Mouse (Mus musculus) olfactory bulb, adult 2 months (tissue): Measurements from ENCODE around the gene Slc26a8. TPM values are rescaled to one million over a fixed set of nuclear protein-coding genes. Genes with fewer than 3 reads are reported as not detected.

ENCODE experiments used
- H3K27ac ChIP-seq: fragments of 200-500 bp; 2 replicates; pipeline ENCODE4 v1.5.1; 2012; ENCODE audit warnings: low read depth, low read length; ENCODE audit not compliant: insufficient read depth
- H3K4me1 ChIP-seq: fragments of 200-500 bp; 2 replicates; pipeline ENCODE4 v1.6.1; 2012; ENCODE audit warnings: low read length; ENCODE audit not compliant: control insufficient read depth, insufficient read depth
- H3K4me3 ChIP-seq: fragments of 200-500 bp; 2 replicates; pipeline ENCODE4 v1.5.1; 2012; ENCODE audit warnings: mild to moderate bottlenecking, low read depth, low read length, moderate library complexity; ENCODE audit not compliant: insufficient read depth
- CTCF ChIP-seq: fragments of 200-500 bp; IDR thresholded peaks from 2 replicates; pipeline ENCODE4 v1.5.1; 2012; ENCODE audit warnings: low read depth, mild to moderate bottlenecking, low read length, moderate library complexity; ENCODE audit not compliant: insufficient read depth
- POLR2A ChIP-seq: fragments of 200-500 bp; IDR thresholded peaks from 2 replicates; pipeline ENCODE4 v1.6.1; 2012; ENCODE audit warnings: mild to moderate bottlenecking, low read depth, low read length, moderate library complexity; ENCODE audit not compliant: insufficient read depth
- WGBS: fragments of 180-500 bp; shearing (Covaris S2); methylation state at CpG from one replicate; pipeline ENCODE4 v1.1.7; 2018; 5-methylcytosine and 5-hydroxymethylcytosine counted together
- polyA plus RNA-seq: library from polyadenylated mRNA; stranded (reverse); fragments of >200 nt; gene quantifications from 2 replicates; pipeline ENCODE4 v1.2.4, GENCODE M21; 2012; ENCODE audit warnings: low replicate concordance; ENCODE audit not compliant: missing spikeins, insufficient read depth, insufficient read length

Gene Slc26a8
- polyA plus RNA-seq, 1 experiment: not detected

DNA sequence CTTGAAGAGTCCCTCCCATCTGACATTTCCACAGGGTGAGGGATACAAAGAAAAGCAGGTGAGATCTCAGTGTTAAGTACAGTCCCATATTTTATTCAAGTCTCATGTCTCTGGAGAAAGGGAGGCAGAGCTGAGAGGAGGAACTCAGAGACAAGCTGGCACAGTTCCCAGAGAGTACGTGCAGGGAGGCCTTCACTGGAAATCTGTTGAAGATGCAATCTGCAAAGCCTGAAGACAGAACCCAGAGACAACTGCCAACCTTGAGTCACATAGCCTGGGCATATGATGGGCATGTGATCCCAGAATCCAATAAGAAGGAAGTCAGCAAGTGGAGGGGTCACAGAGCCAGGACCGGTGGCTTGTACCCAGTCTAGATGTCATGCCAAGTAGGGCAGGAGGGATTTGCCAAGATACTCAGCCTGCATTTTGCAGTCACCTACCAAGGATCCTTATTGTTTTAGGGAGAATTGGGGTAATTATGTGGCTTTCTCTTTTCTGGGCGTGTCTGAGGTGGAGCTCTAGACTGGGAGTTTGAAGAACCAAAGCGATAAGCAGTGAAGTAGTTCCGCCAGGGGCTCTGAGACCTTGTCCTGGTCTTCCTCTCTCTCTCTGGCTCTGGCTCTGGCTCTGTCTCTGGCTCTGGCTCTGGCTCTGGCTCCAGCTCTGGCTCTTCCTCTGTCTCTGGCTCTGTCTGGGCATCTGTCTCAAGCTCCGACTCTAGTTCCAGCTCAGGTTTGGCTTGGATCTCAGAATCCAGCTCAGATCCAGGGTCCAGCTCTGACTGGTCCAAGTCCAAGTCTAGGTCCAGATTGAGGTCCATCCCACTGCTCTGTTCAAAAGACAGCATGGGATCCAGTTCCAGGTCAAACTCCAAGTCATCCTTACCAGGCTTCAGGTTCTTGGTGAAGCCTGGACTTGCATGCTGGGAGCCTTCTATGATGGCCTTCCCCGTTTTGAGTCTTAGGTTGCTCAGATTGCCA lies 52.0 kb downstream of the Slc26a8 start:
- WGBS: 44% methylated on average over 7 of the region's 7 CpGs
- Histone ChIP-seq H3K27ac (0 out of 2 replicates have a peak overlapping the region, but pooled peaks have one; percentile 30), H3K4me1 (peaks cover 19% of the 10 kb centered on the region), H3K4me3 (no peak overlapping the region)
- TF ChIP-seq POLR2A (no peak), CTCF (no peak)

DNA sequence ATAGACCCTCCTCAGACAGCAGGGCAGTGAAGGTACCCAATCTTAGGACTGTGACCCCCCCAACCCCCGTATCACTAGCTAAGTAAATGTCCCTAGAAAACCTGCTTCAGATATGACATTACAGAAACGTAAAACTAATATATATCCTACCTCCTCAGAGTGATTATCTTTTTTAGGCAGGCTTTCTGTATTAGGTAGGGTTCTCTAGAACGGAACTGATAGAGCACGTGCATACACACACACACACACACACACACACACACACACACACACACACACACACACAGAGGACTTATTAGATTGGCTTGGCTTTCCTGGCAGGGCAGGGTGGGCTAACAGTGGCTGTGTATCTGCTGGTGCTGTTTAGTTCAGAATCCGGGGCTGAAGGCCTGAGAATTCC lies 54.2 kb downstream of the Slc26a8 start:
- WGBS: 83% methylated on average over 5 of the region's 5 CpGs

DNA sequence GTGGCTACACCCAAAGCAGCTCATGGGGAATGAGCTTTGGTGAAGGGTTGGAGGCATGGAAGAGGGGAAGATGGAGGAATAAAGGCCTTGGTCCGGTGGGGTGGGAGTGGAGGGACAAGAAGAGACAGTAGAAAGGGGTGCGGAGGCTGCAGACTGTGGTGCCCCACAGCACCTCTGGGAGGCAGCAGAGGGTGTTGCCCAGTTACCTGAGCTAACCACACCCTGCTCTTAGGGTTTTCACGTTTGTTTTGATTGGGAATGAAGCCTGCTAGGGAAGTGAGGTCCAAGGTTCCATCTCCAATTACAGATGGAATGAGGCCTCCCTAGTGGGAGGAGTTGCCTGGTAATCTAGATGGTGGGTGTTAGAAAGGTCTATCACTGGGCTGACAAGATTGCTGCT lies 60.9 kb downstream of the Slc26a8 start:
- Histone ChIP-seq H3K4me1 (peaks cover 9% of the 10 kb centered on the region; the same call in 1 of the 2 replicates), H3K27ac (no peak overlapping the region), H3K4me3 (no peak overlapping the region)
- TF ChIP-seq CTCF: no peak
- no peak for TF ChIP-seq POLR2A
- WGBS: 54% methylated on average over 3 of the region's 3 CpGs

More for the DNA sequence above, 54.2 kb downstream of the Slc26a8 start:
- no peak for TF ChIP-seq CTCF
- no peak for TF ChIP-seq POLR2A
- H3K4me1 ChIP-seq: peaks cover 13% of the 10 kb centered on the region
- no peak overlapping the region for H3K27ac ChIP-seq
- no peak overlapping the region for H3K4me3 ChIP-seq

DNA sequence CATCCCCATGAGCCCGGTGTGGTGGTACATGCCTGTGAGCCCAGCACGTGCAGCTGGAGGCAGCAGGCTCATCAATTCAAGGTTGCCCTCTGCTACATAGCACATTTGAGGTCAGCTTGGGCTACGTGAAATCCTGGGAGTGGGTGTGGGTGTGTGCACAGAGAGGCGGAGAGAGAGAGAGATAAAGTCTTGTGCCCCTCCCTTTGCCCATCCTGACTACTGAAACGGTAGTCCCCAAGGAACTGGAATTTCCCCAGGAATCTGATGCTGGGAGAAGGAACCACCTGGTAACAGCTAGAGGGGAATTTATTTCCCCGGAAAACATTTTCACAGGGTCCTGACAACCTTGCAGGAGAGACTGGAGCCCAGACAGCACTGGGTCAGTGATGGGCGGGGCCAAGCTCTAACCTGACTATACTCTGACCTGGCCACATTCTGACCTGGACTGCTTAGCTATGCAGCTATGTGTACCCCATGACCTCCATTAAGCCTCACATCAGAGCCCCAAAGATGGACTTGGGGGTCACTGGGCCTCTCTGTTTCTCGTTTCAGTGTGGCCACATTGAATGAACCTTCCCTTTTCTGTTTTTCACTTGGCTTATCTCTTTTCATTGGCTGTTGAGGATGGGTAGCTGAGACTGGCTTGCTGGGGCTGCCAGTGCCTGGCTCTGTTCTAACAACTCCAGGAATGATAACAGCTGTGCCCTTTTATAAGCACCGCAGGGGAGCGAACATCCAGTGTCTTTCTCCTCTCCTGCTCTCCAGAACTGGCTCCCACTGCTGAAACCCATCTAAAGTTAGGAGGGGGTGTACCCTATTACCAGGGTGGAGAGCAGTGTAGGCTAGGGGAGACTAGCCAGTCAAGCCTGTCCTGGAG lies 61.5 kb downstream of the Slc26a8 start:
- H3K4me3 ChIP-seq: no peak overlapping the region
- peaks cover 9% of the 10 kb centered on the region; the same call in 1 of the 2 replicates for H3K4me1 ChIP-seq
- no peak for TF ChIP-seq POLR2A
- no peak for TF ChIP-seq CTCF
- 46% methylated on average over 10 of the region's 10 CpGs for WGBS
- H3K27ac ChIP-seq: no peak overlapping the region

DNA sequence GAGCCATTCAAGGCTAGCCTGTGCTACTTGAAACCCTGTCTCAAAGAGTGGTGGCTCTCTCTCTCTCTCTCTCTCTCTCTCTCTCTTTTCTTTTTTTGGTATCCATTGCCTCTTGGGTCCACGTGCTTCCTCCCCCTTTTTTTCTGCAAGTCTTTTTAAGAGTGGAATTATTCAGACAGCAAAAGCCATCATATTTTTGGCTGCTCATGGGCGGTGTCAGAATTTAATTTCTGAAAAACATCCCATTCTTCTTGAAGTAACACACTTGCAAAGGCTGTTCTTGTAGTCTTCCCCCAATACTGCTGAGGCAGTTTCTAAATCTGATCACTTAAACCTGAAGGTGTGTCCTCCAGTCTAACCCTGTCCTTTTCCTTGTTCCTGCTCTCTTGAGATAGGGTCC lies 63.1 kb downstream of the Slc26a8 start:
- H3K4me1 ChIP-seq: peaks cover 9% of the 10 kb centered on the region; the same call in 1 of the 2 replicates
- TF ChIP-seq CTCF: no peak
- TF ChIP-seq POLR2A: no peak
- WGBS: 84% methylated on average over 2 of the region's 2 CpGs
- no peak overlapping the region for H3K4me3 ChIP-seq
- no peak overlapping the region for H3K27ac ChIP-seq

DNA sequence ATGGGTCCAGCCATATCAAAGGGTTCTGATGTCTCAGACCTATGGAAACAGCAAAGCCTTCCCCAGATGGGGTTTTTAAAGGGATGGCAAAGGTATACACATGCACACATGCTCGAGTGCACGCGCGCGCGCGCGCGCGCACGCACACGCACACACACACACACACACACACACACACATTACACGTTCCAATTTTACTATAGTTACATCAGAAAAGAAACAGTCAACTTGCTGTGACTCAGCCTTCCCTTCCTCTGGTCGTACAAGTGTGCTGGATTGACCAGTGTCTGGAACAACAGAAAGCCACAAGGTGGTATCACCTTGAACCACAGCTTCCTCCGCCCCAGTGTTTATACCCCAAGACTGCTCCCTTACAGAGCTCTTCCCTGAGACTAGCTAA lies 64.7 kb downstream of the Slc26a8 start:
- TF ChIP-seq CTCF: no peak
- H3K27ac ChIP-seq: no peak overlapping the region
- 89% methylated on average over 15 of the region's 15 CpGs for WGBS
- peaks cover 18% of the 10 kb centered on the region for H3K4me1 ChIP-seq
- no peak overlapping the region for H3K4me3 ChIP-seq

DNA sequence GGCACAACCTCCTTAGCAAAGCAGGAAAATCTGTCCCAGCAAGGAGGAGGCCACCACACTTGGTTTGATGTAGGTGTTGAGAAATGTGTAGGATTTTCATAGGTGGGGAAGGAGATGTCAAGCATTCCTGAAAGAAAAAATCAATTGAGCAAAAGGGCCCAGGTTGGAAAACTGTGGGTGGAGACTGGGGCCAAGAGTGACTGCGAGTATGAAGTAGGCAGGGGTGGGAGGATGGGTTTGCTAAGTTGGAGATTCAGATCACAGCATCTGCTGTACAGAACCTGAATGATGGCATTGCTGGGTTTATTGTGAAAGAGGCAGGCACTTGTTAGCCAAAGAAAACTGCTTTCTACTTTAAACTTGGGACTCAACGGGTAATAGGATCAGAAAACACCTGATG lies 65.2 kb downstream of the Slc26a8 start:
- TF ChIP-seq POLR2A (no peak), CTCF (no peak)
- peaks cover 18% of the 10 kb centered on the region for H3K4me1 ChIP-seq
- 79% methylated on average over 2 of the region's 2 CpGs for WGBS
- no peak overlapping the region for H3K27ac ChIP-seq
- no peak overlapping the region for H3K4me3 ChIP-seq

DNA sequence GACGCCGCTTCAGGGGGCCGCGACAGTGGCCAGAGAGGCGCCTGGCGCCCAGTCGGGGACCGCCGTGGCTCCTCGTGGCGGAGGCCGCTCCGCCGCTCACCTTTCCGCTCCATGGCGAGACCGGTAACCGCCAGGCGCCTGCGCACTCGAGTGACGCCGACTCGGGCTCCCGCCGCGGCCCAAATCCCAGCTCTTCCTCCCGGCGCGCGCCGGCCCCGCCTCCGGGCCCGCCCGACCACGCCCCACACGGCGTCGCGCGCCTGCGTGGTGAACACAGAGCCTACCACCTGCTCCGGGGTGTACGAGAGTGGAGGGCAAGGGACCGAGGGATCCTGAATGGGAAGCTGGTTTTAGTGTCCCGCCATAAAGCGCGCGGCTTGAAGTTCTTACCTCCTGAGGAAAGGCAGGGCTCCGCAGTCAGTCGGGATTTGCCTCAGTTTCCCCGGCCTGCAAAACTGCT lies 67.7 kb downstream of the Slc26a8 start, which contains the start of gene Srpk1:
Srpk1 (minus strand) TSS at position 410 of the 460 bp plus-strand sequence.
- peak within 1 kb of the TSS; percentile 62 for H3K4me3 ChIP-seq
- under 1% methylated on average over 53 of the region's 53 CpGs for WGBS
- peaks cover 11% of the 10 kb centered on the region for H3K4me1 ChIP-seq
- TF ChIP-seq POLR2A (peak; percentile 60), CTCF (no peak)
- H3K27ac ChIP-seq: peak within 1 kb of the TSS; percentile 40
